Mouse (Mus musculus) spleen, adult 2 months (tissue): ENCODE data around the gene Top1.

ENCODE experiments used
- CTCF ChIP-seq: fragments of 200-500 bp; IDR thresholded peaks from 2 replicates; pipeline ENCODE4 v1.5.1; 2011; ENCODE audit warnings: mild to moderate bottlenecking, inconsistent platforms; ENCODE audit not compliant: insufficient read depth, insufficient read length, insufficient replicate concordance; ENCODE audit errors: extremely low read depth
- POLR2A ChIP-seq: fragments of 200-500 bp; IDR thresholded peaks from 2 replicates; pipeline ENCODE4 v1.6.1; 2011; ENCODE audit warnings: low read depth, low read length, inconsistent platforms

DNA sequence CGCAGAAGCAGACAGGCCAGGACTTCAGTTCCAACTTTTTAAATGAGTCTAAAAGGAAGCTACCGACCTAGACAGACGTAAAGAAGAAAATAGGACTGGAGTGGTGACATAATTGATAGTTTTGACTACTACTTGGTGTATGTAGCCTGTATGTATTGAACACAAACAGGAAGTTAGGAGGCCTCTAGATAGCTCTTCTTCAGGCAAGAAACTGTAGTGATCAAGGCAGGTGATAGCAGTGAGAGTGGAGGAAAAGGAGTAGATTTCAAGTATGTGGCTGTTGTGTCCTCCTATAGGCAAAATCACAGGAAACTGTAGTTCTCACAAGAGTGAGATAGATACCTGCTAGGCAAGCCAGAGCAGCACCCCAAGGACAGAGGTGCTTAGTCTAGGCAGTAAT lies 62.0 kb downstream of the Top1 start:
- TF ChIP-seq CTCF (no peak), POLR2A (no peak)
